Mouse (Mus musculus) adrenal gland, adult 18-20 months (tissue): ENCODE measurements at regions not wholly inside any gene's neighbourhood (a gene's known extent, or its start where the extent isn't known, plus 50 kb on each side); places are given as distances from the start of the nearest gene placed in this dataset.

Experiments used
- DNase-seq, 2 experiments: peaks; one replicate each; pipeline ENCODE4 v3.0.0; 2021 to 2022; ENCODE audit warnings: low spot score in 2 of 2

GRCm38 (mm10) chr13:28709966-28710365, 243.5 kb downstream of the Sox4 start:
- no peak for DNase-seq

GRCm38 (mm10) chr13:28701309-28701708, 252.2 kb downstream of the Sox4 start:
- no peak for DNase-seq

GRCm38 (mm10) chr13:28700081-28700480, 253.4 kb downstream of the Sox4 start:
- no peak for DNase-seq

GRCm38 (mm10) chr13:28699490-28700032, 254.0 kb downstream of the Sox4 start:
- no peak for DNase-seq

GRCm38 (mm10) chr13:28697796-28698678, 255.5 kb downstream of the Sox4 start:
- DNase-seq = no peak

- no peak for DNase-seq
These were observed 260.4 kb downstream of the Sox4 start for GRCm38 (mm10) chr13:28693078-28693477.

- no peak for DNase-seq
These were observed 260.9 kb downstream of the Sox4 start for GRCm38 (mm10) chr13:28692587-28692986.

GRCm38 (mm10) chr13:28690511-28691160, 262.9 kb downstream of the Sox4 start:
- no peak for DNase-seq

DNA sequence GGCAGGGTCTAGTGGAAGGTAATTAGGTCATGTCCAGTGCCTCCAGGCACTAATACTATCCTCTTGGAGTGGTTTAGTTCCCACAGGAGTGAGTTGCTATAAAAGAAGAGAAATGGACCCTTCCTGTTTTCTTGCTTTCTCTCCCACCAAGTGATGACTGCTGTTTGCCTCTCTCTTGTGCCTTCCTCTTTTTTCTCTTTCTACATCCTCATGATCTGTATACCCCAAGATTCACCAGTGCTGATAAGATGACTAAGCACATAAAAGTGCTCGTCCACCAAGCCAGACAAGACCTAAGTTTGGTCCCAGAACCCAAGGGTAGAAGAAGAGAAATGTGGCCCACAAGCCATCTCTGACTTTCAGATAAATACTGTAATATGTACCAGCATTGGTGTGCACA, 265.7 kb downstream of the Sox4 start:
- no peak for DNase-seq

- DNase-seq = no peak
These were observed 269.2 kb downstream of the Sox4 start for GRCm38 (mm10) chr13:28684311-28684710.

GRCm38 (mm10) chr13:28680266-28680665, 273.2 kb downstream of the Sox4 start:
- DNase-seq = no peak

- DNase-seq = no peak
These were observed 279.9 kb downstream of the Sox4 start for GRCm38 (mm10) chr13:28673622-28674021.

GRCm38 (mm10) chr13:28671543-28671942, 282.0 kb downstream of the Sox4 start:
- no peak for DNase-seq

DNA sequence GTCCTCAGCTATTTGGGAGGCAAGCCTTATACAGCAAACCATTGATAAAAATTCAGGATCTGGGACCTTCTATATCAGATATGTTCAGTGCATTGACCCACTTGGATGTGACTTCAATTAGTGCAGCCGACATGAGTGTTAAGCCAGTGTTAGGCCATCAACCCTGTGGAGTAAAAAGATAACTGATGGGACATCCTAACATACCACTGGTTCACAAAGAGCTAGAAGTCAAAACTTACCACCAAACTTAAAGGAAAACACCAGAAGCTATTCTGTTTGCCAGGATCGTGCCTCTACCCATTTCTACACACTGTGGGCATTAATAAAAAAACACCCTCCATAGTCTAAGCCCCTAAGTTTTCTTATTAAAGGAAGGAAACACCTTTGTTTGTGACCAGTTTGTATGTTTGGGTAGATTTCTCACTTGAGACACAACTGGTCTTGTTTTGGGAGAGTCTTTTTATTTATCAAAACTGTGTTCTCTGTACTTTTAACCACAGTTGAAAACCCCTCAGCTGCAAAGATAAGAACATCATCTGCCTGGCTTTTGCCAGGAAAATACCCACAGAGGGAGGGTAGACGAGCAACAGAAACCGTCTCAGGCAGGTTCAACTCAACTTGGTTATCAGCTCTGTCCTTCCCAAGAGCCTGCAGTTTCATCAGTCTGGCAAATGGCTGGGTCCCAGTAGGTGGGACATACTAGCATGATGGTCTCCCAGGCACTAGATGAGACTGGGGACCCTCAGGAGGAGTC, 283.5 kb downstream of the Sox4 start:
- no peak for DNase-seq

DNA sequence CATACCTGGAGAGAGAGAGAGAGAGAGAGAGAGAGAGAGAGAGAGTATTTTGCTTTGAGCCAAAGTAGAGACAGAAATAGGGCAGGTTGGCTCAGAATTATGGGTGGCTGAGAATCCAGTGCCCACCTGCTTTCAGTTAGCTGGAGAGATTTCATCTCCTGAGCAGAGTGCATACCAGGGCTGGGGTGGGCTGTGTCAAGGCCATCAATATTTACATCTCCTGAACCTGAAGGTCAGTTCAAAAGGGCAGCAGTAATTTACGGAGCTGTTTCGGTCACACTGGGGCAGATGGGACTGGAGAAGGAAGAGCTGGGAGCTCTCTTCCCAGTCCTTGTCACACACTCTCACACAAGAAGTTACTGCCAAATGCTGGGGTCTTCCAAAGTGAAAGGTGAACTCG, 286.7 kb downstream of the Sox4 start:
- no peak for DNase-seq

DNA sequence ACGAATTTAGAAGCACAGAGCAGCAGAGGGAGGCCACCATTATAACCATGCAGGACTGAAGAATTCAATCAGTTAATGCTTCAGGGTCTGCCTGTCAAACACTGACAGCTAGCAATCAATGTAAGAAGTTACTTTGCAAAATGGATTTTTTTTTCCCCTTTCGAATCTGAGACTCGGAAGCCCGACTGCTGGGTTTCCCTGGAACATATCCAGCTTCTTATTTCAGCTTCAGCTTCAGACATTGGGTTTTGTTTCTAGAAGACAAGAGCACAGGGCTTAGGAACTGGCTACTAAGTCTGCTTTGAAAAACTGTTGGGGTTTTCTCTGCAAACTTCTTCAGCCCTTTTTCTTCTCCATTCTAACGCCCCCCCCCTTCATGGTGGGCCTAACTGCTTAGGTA, 288.4 kb downstream of the Sox4 start:
- DNase-seq = no peak

DNA sequence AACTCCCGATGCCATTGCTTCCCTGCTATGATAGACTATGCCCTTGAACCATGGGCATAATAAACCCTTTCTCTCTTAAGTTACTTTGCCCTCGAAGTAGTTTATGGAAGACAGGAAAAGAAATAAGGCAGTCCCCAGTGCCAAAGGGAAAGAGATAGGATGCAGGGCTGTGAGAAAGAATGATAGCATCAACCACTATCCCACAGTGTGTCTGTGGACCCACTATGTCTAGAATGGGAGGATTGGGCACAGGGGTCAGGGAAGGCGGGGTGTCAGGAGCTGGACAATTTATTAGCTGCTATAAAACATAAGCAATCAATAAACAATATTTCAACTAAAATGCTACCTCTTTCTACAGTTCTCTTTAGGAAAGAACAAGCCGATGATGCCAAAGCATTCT, 288.8 kb downstream of the Sox4 start:
- DNase-seq = no peak

- no peak for DNase-seq
These were observed 289.4 kb downstream of the Sox4 start for GRCm38 (mm10) chr13:28663950-28664681.

DNA sequence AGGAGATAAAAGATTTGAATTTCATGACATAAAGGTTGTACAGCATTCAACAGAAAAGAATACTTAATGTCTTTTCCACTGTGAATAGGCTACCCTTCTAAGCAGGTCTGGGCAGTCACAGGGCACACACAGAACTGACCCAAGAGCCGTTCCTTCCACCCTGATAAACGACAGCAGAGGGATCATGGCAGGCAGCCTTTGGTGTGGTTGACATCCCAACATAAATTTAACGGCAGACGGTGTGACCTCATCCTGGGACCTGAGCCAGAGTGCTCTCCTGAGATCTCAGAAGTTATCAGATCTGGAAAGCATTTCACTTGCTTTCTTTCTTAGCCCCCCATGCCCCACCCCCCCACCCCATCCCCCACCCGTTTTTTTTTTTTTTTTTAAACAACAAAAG, 290.1 kb downstream of the Sox4 start:
- peak; percentile 5 to 35 for DNase-seq

- DNase-seq = no peak
These were observed 291.2 kb downstream of the Sox4 start for GRCm38 (mm10) chr13:28662316-28662752.

- DNase-seq = no peak
These were observed 293.4 kb downstream of the Sox4 start for GRCm38 (mm10) chr13:28660151-28660550.
